Mouse (Mus musculus) C2C12 (cell line): Measurements from ENCODE around the gene Hs3st3b1.

Experiments used
- CTCF ChIP-seq: IDR thresholded peaks from one replicate; pipeline ENCODE4 v1.5.1; 2011; ENCODE audit not compliant: control insufficient read depth, insufficient read depth, insufficient read length
- MYOD1 ChIP-seq: IDR thresholded peaks from one replicate; pipeline ENCODE4 v1.6.1; 2011; ENCODE audit warnings: low read depth; ENCODE audit not compliant: control insufficient read depth, insufficient read length
- USF1 ChIP-seq: IDR thresholded peaks from one replicate; pipeline ENCODE4 v1.6.1; 2011; ENCODE audit warnings: low read depth, mild to moderate bottlenecking, control low read depth, moderate library complexity

GRCm38 (mm10) chr11:63891479-63892020 is 30.5 kb downstream of the Hs3st3b1 start:
- TF ChIP-seq CTCF = no peak
- TF ChIP-seq USF1 = no peak
- TF ChIP-seq MYOD1 = no peak
